Mouse (Mus musculus): ENCODE measurements around the gene Xpnpep2. TPM values are rescaled to one million over a fixed set of nuclear protein-coding genes. Genes with fewer than 3 reads are reported as not detected.

The Xpnpep2 gene
- polyA plus RNA-seq, 1 experiment, result 9.1 TPM

DNA sequence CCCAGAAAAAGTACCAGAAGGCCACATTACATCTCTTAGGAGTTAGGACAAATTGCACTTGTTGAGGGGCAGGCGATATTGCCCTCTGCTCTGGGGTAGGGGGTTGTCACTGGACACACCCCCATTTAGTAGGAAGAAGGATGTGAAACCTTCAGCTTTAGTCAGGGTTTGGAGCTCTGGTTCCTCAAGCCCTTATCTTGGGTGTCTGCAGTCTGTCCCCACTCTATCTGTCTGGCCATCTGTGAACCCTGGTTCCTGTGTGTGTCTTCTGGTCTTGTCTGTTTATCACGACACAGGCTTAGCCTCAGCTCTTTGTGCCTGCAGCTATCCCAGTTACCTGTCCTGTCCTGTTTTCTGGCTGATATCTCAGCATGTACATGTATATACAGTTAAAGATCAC lies 44.9 kb downstream of the Xpnpep2 start:
- no peak for TF ChIP-seq POLR2A (IDR thresholded peaks at IDR 0.05; ENCODE audit: borderline replicate concordance, extremely low read depth, low read depth, low read length)
- no peak for TF ChIP-seq CTCF (IDR thresholded peaks at IDR 0.05; ENCODE audit: insufficient read depth, low read length)

DNA sequence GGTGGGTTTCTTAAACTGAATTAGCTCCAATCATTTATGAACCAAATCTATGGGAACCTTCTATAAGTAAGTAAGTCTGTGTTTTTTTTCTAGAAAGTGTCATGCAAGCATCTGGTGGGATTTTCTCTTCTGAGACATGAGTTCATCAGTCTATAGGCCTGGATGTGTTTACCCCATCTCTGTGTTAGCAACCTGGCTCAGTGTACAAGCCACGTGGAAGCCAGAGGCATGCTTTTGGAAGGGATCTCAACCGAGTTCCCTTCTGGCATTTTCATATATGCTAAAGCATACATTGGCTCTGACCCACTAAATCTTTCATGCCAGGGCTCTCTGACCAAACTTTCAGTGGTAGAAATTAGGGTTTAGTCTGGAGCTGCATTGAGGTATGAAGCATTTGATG lies 45.4 kb downstream of the Xpnpep2 start:
- TF ChIP-seq CTCF (IDR thresholded peaks at IDR 0.05; ENCODE audit: insufficient read depth, low read length) (no peak), POLR2A (IDR thresholded peaks at IDR 0.05; ENCODE audit: borderline replicate concordance, extremely low read depth, low read depth, low read length) (no peak)
- no peaks in the 10 kb centered on the region; the same call in none of the 2 replicates for H3K4me1 ChIP-seq (ENCODE audit: control insufficient read depth, insufficient read depth, low read length)
- H3K4me3 ChIP-seq (replicated peaks; ENCODE audit: extremely low read depth, low read depth, low read length), result no peak overlapping the region
- WGBS, result 56% methylated on average over 2 of the region's 2 CpGs
- no peak for DNase-seq

More for the DNA sequence above, 44.9 kb downstream of the Xpnpep2 start:
- H3K4me1 ChIP-seq (ENCODE audit: control insufficient read depth, insufficient read depth, low read length), result no peaks in the 10 kb centered on the region; the same call in none of the 2 replicates
- WGBS, result 56% methylated on average over 2 of the region's 2 CpGs
- no peak for DNase-seq
- no peak overlapping the region for H3K4me3 ChIP-seq (replicated peaks; ENCODE audit: extremely low read depth, low read depth, low read length)

DNA sequence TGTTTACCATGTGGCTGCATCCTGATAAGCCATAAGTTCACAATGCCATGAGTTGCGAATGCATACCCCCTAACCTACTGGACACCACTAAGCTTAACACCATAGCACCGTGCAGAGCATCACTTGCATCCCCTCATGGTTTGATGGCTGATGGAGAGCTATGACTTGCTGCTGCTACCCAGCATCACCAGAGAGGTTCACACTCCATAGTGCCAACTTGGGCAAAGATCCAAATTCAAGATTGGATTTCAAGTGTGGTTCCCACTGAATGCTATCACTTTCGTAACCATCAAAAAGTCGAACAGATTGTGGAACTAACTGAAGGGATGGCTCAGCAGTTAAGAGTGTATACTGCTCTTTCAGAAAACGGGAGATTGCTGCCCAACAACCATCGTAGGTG lies 47.0 kb downstream of the Xpnpep2 start:
- no peaks in the 10 kb centered on the region; the same call in none of the 2 replicates for H3K4me1 ChIP-seq (ENCODE audit: control insufficient read depth, insufficient read depth, low read length)
- WGBS, result 82% methylated on average over 6 of the region's 6 CpGs
- H3K4me3 ChIP-seq (replicated peaks; ENCODE audit: extremely low read depth, low read depth, low read length), result no peak overlapping the region
- TF ChIP-seq POLR2A (IDR thresholded peaks at IDR 0.05; ENCODE audit: borderline replicate concordance, extremely low read depth, low read depth, low read length), result no peak
- DNase-seq, result no peak

DNA sequence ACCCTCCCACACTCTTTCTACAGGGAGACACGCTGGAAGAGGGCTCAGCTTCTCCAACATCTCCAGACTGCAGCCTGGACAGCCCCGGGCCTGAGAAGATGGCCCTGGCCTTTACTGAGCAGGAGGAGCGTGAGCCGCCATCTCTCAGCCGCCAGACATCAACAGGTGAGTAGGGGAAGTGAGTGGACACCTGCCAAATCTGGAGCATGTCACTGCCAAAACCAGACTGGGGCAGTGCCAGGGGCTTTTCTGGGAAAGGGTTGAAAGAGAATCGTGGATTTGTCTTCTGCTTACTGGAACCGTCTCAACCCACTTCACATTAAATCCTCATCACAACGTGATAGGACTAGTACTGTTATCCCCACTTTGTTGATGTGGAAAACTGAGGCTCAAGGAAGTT lies 48.9 kb downstream of the Xpnpep2 start:
- no peak for TF ChIP-seq POLR2A (IDR thresholded peaks at IDR 0.05; ENCODE audit: borderline replicate concordance, extremely low read depth, low read depth, low read length)
- TF ChIP-seq CTCF (IDR thresholded peaks at IDR 0.05; ENCODE audit: insufficient read depth, low read length), result no peak
- H3K4me1 ChIP-seq (ENCODE audit: control insufficient read depth, insufficient read depth, low read length), result no peaks in the 10 kb centered on the region; the same call in 1 of the 2 replicates
- H3K4me3 ChIP-seq (replicated peaks; ENCODE audit: extremely low read depth, low read depth, low read length), result no peak overlapping the region
- no peak for DNase-seq
- WGBS, result 76% methylated on average over 8 of the region's 8 CpGs

DNA sequence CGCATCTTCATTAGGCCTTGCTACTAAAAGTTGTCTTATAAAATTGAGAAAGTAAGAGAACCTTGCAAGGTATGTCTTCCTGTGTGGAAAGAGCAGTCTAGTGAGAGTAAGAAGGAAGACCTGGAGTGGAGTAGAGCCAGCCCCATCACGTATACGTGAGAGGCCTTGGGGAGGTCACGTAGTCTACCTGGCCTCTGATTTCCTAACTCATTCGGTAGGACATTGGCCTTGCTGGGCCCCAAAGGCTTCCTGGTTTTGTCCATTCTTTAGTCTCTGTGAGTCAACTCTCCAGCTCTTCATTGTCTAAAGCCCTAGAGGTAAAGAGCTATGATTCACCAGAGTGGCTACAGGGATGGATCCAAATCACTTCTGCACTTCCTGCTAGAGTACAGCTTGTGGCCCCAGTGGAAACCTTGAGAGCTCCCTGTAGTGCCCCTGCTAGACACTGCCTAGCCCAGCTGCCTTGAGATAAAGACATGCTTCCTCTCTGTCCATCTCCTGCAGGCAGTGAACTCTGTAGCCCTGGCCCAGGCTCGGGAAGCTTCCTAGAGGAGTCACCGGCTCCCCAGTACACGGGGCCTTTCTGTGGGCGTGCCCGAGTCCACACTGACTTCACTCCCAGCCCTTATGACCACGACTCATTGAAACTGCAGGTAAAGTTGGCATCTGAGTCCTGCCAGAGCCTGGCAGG lies 49.8 kb downstream of the Xpnpep2 start:
- no peaks in the 10 kb centered on the region for H3K4me1 ChIP-seq (ENCODE audit: control insufficient read depth, insufficient read depth, low read length)
- H3K4me3 ChIP-seq (replicated peaks; ENCODE audit: extremely low read depth, low read depth, low read length), result no peak overlapping the region
- TF ChIP-seq POLR2A (IDR thresholded peaks at IDR 0.05; ENCODE audit: borderline replicate concordance, extremely low read depth, low read depth, low read length) (no peak), CTCF (IDR thresholded peaks at IDR 0.05; ENCODE audit: insufficient read depth, low read length) (no peak)
- DNase-seq, result no peak
- WGBS, result 83% methylated on average over 11 of the region's 11 CpGs

DNA sequence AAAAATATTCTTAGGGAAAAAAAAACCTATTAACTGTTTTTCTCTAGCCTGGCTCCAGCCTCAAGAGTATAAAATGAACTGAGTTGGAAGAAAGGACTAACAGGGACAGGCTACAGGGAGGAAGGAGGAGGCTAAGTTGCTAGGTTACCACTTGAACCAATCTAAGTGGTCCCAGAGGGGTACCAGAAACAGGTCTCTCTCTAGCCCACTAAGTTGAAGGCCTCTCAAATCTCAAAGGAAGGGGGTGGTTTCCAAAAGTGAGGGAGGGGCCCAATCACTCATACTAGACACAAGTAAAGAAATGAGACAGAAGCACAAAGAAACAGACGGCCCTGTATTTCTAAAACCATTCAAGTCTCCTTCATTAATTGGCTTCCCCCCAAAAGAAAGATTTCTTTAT lies 61.4 kb downstream of the Xpnpep2 start:
- DNase-seq, result no peak
- 63% methylated on average over 1 of the region's 1 CpGs for WGBS
- TF ChIP-seq CTCF (IDR thresholded peaks at IDR 0.05; ENCODE audit: insufficient read depth, low read length), result no peak
- TF ChIP-seq POLR2A (IDR thresholded peaks at IDR 0.05; ENCODE audit: borderline replicate concordance, extremely low read depth, low read depth, low read length), result no peak
- no peaks in the 10 kb centered on the region for H3K4me1 ChIP-seq (ENCODE audit: control insufficient read depth, insufficient read depth, low read length)
- no peak overlapping the region for H3K4me3 ChIP-seq (replicated peaks; ENCODE audit: extremely low read depth, low read depth, low read length)

DNA sequence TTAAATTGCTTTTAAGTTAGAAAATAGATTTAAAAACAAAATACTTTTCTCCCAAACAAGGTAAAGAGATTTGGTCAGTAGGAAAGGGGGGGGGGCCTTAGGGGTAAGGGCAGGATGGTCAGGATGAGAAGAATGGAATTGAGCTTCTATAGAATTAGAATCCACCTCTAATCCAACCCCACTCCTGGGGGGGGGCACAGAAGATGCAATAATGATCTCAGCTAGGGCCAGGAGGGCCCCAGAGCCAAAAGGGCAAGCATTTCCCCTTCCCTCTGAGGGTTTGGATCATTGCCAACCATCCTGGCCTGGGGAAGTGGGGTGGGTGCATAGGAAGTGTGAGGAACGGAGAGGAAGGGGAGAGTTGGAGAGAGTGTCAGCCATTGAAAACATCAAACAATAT lies 61.8 kb downstream of the Xpnpep2 start:
- Histone ChIP-seq H3K4me3 (replicated peaks; ENCODE audit: extremely low read depth, low read depth, low read length) (no peak overlapping the region), H3K4me1 (ENCODE audit: control insufficient read depth, insufficient read depth, low read length) (no peaks in the 10 kb centered on the region)
- TF ChIP-seq CTCF (IDR thresholded peaks at IDR 0.05; ENCODE audit: insufficient read depth, low read length) (no peak), POLR2A (IDR thresholded peaks at IDR 0.05; ENCODE audit: borderline replicate concordance, extremely low read depth, low read depth, low read length) (no peak)
- WGBS, result 39% methylated on average over 1 of the region's 1 CpGs
- no peak for DNase-seq

DNA sequence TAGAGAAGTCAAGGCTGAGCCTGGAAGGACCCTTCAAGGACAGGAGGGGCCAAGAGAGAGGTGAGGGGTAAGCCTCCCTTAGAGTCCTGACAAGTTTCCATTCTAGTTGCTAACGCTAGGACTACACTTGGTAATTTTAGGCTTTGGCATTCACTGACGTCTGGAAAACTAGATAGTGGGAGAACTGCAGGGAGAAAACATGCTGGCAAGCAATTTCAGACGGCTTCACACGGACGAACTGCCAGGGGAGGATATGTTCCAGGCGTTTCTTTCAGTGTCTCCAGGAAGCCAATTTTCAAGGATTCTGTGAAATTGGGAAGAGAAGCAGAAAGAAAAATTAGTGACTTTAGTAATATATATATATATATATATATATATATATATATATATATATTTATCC lies 73.3 kb downstream of the Xpnpep2 start:
- DNase-seq, result no peak
- TF ChIP-seq CTCF (IDR thresholded peaks at IDR 0.05; ENCODE audit: insufficient read depth, low read length) (no peak), POLR2A (IDR thresholded peaks at IDR 0.05; ENCODE audit: borderline replicate concordance, extremely low read depth, low read depth, low read length) (no peak)
- H3K4me1 ChIP-seq (ENCODE audit: control insufficient read depth, insufficient read depth, low read length), result no peaks in the 10 kb centered on the region
- no peak overlapping the region for H3K4me3 ChIP-seq (replicated peaks; ENCODE audit: extremely low read depth, low read depth, low read length)
- WGBS, result 71% methylated on average over 6 of the region's 6 CpGs

DNA sequence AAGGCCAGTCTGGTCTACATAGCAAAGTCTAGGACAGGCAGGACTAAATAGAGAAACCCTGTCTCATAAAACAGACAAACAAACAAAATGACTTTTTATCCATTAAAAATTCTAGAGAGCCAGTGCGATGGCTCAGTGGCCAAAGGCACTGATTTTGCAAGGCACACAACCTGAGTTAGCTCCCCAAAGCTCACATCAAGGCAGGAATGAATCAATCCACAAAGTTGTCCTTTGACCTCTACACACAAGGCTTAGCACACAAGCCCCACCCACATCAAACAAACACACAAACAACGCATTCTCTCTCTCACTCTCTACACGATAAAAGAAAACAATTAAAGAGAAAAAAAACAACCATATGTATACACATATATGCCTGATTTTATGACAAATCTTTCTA lies 76.2 kb downstream of the Xpnpep2 start:
- Histone ChIP-seq H3K4me3 (replicated peaks; ENCODE audit: extremely low read depth, low read depth, low read length) (no peak overlapping the region), H3K4me1 (ENCODE audit: control insufficient read depth, insufficient read depth, low read length) (no peaks in the 10 kb centered on the region)
- WGBS, result 80% methylated on average over 3 of the region's 3 CpGs
- no peak for DNase-seq
- TF ChIP-seq CTCF (IDR thresholded peaks at IDR 0.05; ENCODE audit: insufficient read depth, low read length) (no peak), POLR2A (IDR thresholded peaks at IDR 0.05; ENCODE audit: borderline replicate concordance, extremely low read depth, low read depth, low read length) (no peak)

Other genes starting within 250 kb of the Xpnpep2 start
- gene Smarca1, start 215.8 kb upstream of the Xpnpep2 start, polyA plus RNA-seq (2012; rRNA removed), result 0.22 and 0.68 TPM in 2 replicates
- gene Ocrl, start 196.3 kb upstream of the Xpnpep2 start, polyA plus RNA-seq (2012; rRNA removed), result 8.6 and 15.4 TPM in 2 replicates
- 25.1 and 27.5 TPM in 2 replicates for gene Apln, start 73.9 kb upstream of the Xpnpep2 start, polyA plus RNA-seq (2012; rRNA removed)
- gene Sash3, start 37.7 kb downstream of the Xpnpep2 start, polyA plus RNA-seq (2012; rRNA removed), result 11.5 and 14.6 TPM in 2 replicates
- gene Zdhhc9, start 100.2 kb downstream of the Xpnpep2 start, polyA plus RNA-seq (2012; rRNA removed), result 21.6 and 31.0 TPM in 2 replicates
- gene Utp14a, start 148.1 kb downstream of the Xpnpep2 start, polyA plus RNA-seq (2012; rRNA removed), result 1.8 and 2.9 TPM in 2 replicates
- 4.5 and 5.7 TPM in 2 replicates for gene Bcorl1, start 232.6 kb downstream of the Xpnpep2 start, polyA plus RNA-seq (2012; rRNA removed)